Mouse (Mus musculus): Measurements from ENCODE around the gene Xpot.

- peak; percentile 55 for TF ChIP-seq MAX (IDR thresholded peaks at IDR 0.05; ENCODE audit: low read depth)
- TF ChIP-seq POLR2AphosphoS2 (IDR thresholded peaks at IDR 0.05; ENCODE audit: insufficient read length, low read depth), result peak; percentile 65
- TF ChIP-seq POLR2A (IDR thresholded peaks at IDR 0.05; ENCODE audit: insufficient read length, low read depth), result peak; percentile 61
- TF ChIP-seq SRF (IDR thresholded peaks at IDR 0.05; ENCODE audit: control insufficient read depth, insufficient read length, low read depth), result no peak
- no peak for TF ChIP-seq TCF12 (IDR thresholded peaks at IDR 0.05; ENCODE audit: insufficient read depth, poor library complexity, severe bottlenecking)
- no peak for TF ChIP-seq TCF3 (IDR thresholded peaks at IDR 0.05; ENCODE audit: insufficient read length, low read depth)
Measured at GRCm38 (mm10) chr10:121625407-121626185, 536 bp downstream of the Xpot start.

All from myocyte (in vitro differentiated cells).